8 mouse cellular contexts compared by ENCODE assay signal in the genomic region with DNA sequence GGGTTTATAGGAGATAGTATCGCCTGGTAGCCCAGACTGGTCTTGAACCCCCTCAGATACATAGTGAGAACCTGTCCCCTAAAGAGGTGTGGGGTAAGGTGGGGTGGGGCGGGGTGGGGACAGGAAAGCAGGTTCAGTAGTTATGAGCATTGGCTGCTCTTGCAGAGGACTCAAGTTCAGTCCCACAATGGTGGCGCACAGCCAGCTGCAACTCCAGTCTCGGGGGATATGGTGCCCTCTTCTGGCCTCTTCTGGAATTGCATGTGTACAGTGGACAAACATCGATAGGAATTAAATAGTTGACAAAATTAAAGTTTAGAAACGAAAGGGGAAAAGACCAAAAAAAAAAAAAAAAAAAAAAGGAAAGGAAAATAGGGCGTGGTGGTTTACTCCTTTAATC. TPM values are rescaled to one million over a fixed set of nuclear protein-coding genes. Genes with fewer than 3 reads are reported as not detected.
DNase-seq lines count a peak whose midpoint lies in the region; ATAC-seq lines count a peak whose summit lies in the region.

No protein-coding gene starts in this region.

- DNase-seq in cerebellum, adult 11 months = peak; percentile 79
- peak; percentile 82 for DNase-seq in R1 (ENCODE audit: low read depth, low spot score)
- DNase-seq in cerebellum, postnatal 25 days = peak; percentile 86 to 91
- peak; percentile 53 for DNase-seq in gastrocnemius, postnatal 25 days
- DNase-seq in layer of hippocampus, postnatal 10 days (ENCODE audit: low spot score in 2 of 2) = peak; percentile 87 to 89
- DNase-seq in lung, postnatal 4 days = peak; percentile 82 to 88
- DNase-seq in spleen, postnatal 10 days (ENCODE audit: low spot score in 2 of 2) = peak; percentile 77 to 89

- no peak for ATAC-seq in cerebellum, adult (ENCODE audit: insufficient number of reproducible peaks, low FRiP score, low TSS enrichment)

RNA-seq across cellular contexts. Expression of a gene that starts 10.4 kb away (rescaled TPM):
- total RNA-seq in gastrocnemius, postnatal 25 days (2021) = 1 to 10 TPM; 1.0 to 1.3 TPM
- 1 to 10 TPM; 2.5 to 4.2 TPM for total RNA-seq in layer of hippocampus, postnatal 10 days (2021)

RNA-seq across cellular contexts. Expression of a gene that starts 47.9 kb away (rescaled TPM):
- total RNA-seq in gastrocnemius, postnatal 25 days (2021) = under 1 TPM; 0.67 to 0.70 TPM
- 10 to 100 TPM in 1 of 2 experiments, 1 to 10 TPM in 1; 9.0 to 13.1 TPM for total RNA-seq in layer of hippocampus, postnatal 10 days (2021)

Comparison
In these comparisons a context has a peak if more than half of its experiments do, and no peak if none do; other contexts are left out.
1. RNA of a gene that starts 47.9 kb away (total RNA-seq): 9.0 to 13.1 TPM in layer of hippocampus, postnatal 10 days; 0.67 to 0.70 TPM in gastrocnemius, postnatal 25 days; every median in the first group is over 4 times any median in the second.
2. Peak in every context shown above with its lines, with median percentiles within 50 percentile points of each other: DNase-seq.